Mouse (Mus musculus): ENCODE measurements around the gene Tjp1. TPM values are rescaled to one million over a fixed set of nuclear protein-coding genes. Genes with fewer than 3 reads are reported as not detected.

Tjp1 gene
- polyA plus RNA-seq, 1 experiment from 2014 or later: 21.7 TPM

DNA sequence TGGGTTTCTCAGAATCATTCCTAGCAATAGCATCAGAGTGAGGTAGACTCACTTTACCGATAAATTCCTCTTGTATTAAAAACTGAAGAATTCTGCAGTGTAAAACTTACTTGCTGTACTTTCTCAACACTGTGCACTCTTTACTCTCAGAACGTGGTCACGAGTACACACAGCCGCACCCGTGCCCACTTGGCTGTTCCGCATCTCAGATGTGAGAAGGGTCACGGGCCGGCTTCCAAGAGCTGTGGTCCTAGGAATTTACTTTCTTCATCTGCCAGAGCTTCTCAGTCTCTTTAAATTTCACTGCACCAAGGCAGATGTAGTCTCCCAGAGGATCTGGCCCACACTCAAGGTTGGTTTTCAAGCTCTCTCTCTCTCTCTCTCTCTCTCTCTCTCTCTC is 277.9 kb downstream of the Tjp1 start:
- no peak overlapping the region for H3K4me3 ChIP-seq (ENCODE audit: low read depth, low read length)
- H3K4me1 ChIP-seq (ENCODE audit: control insufficient read depth, insufficient read depth, low read length): no peaks in the 10 kb centered on the region
- no peaks in the 10 kb centered on the region for H3K27me3 ChIP-seq (ENCODE audit: control insufficient read depth, insufficient read depth, low read length)
- H3K4me2 ChIP-seq: no peak overlapping the region
- WGBS: 93% methylated on average over 8 of the region's 8 CpGs
- H3K27ac ChIP-seq (ENCODE audit: low read depth, low read length): no peak overlapping the region
- ATAC-seq (ENCODE audit: low FRiP score) (no peak), DNase-seq (ENCODE audit: low spot score, missing footprints) (no peak)
- H3K9ac ChIP-seq (ENCODE audit: low read length): no peak overlapping the region
- no peaks in the 10 kb centered on the region for H3K36me3 ChIP-seq (ENCODE audit: control insufficient read depth, insufficient read depth, low read length)
- no peaks in the 10 kb centered on the region; the same call in 1 of the 2 replicates for H3K9me3 ChIP-seq (ENCODE audit: control insufficient read depth, low read length)

Other genes starting within 250 kb of the Tjp1 start
- 11.7 and 12.0 TPM in 2 replicates for gene Tarsl2, start 117.1 kb upstream of the Tjp1 start, polyA plus RNA-seq (2014; fragmentation: Nextera tagmentation; extraction: Ambion mirVana)
- 67.0 and 68.8 TPM in 2 replicates for gene Tm2d3, start 163.4 kb upstream of the Tjp1 start, polyA plus RNA-seq (2014; fragmentation: Nextera tagmentation; extraction: Ambion mirVana)